Mouse (Mus musculus) embryonic facial prominence, embryonic 10.5 days (tissue): Measurements from ENCODE around the gene Rilp. TPM values are rescaled to one million over a fixed set of nuclear protein-coding genes. Genes with fewer than 3 reads are reported as not detected.

ENCODE experiments used
- DNase-seq: peaks from one replicate; pipeline ENCODE4 v3.0.0-alpha.2; 2017; ENCODE audit warnings: low spot score
- H3K27ac ChIP-seq: fragments of 300-500 bp; sonication (generic); replicated peaks from 2 replicates; pipeline ENCODE4 v1.5.1; 2016; ENCODE audit warnings: mild to moderate bottlenecking
- H3K27me3 ChIP-seq: fragments of 300-500 bp; sonication (generic); replicated peaks from 2 replicates; pipeline ENCODE4 v1.6.1; 2016; ENCODE audit warnings: low read depth, mild to moderate bottlenecking; ENCODE audit not compliant: poor library complexity, severe bottlenecking
- H3K36me3 ChIP-seq: fragments of 300-500 bp; sonication (generic); replicated peaks from 2 replicates; pipeline ENCODE4 v1.6.1; 2016; ENCODE audit warnings: mild to moderate bottlenecking, moderate library complexity
- H3K4me1 ChIP-seq: fragments of 300-500 bp; sonication (generic); 2 replicates; pipeline ENCODE4 v1.6.1; 2016
- H3K4me3 ChIP-seq: fragments of 300-500 bp; sonication (generic); 2 replicates; pipeline ENCODE4 v1.5.1; 2016; ENCODE audit warnings: mild to moderate bottlenecking, moderate library complexity
- H3K9me3 ChIP-seq: fragments of 300-500 bp; sonication (generic); 2 replicates; pipeline ENCODE4 v1.6.1; 2016; ENCODE audit warnings: mild to moderate bottlenecking
- WGBS: fragments of 180-500 bp; shearing (Covaris S2); methylation state at CpG from one replicate; pipeline ENCODE4 v1.1.7; 2016; 5-methylcytosine and 5-hydroxymethylcytosine counted together
- polyA plus RNA-seq: library from polyadenylated mRNA; unstranded; fragments of >200 nt; fragmentation: Nextera tagmentation; extraction: Ambion mirVana; gene quantifications from 2 replicates; pipeline ENCODE4 v1.2.1, GENCODE M21; 2016

The Rilp gene
- polyA plus RNA-seq, 1 experiment from 2014 or later = 0.17 TPM

- Histone ChIP-seq H3K9me3 (no peaks in the 10 kb centered on the region), H3K27ac (no peak overlapping the region), H3K27me3 (no peaks in the 10 kb centered on the region), H3K36me3 (peaks cover 78% of the 10 kb centered on the region), H3K4me1 (peaks cover 32% of the 10 kb centered on the region), H3K4me3 (no peak overlapping the region)
- 70% methylated on average over 8 of the region's 8 CpGs for WGBS
- DNase-seq = no peak
Observed at GRCm38 (mm10) chr11:75508904-75509303, 990 bp upstream of the Rilp start.

GRCm38 (mm10) chr11:75510627-75510993 is 716 bp downstream of the Rilp start:
- WGBS = 3% methylated on average over 24 of the region's 24 CpGs
- H3K9me3 ChIP-seq = no peaks in the 10 kb centered on the region
- DNase-seq = peak; percentile 94
- H3K4me1 ChIP-seq = peaks cover 34% of the 10 kb centered on the region
- H3K27ac ChIP-seq = peak overlapping the region; percentile 74
- H3K27me3 ChIP-seq = no peaks in the 10 kb centered on the region
- peaks cover 64% of the 10 kb centered on the region for H3K36me3 ChIP-seq
- H3K4me3 ChIP-seq = peak overlapping the region; percentile 67

- no peak for DNase-seq
- no peaks in the 10 kb centered on the region for H3K27me3 ChIP-seq
- peaks cover 58% of the 10 kb centered on the region for H3K36me3 ChIP-seq
- peaks cover 34% of the 10 kb centered on the region for H3K4me1 ChIP-seq
- H3K9me3 ChIP-seq = no peaks in the 10 kb centered on the region
- 89% methylated on average over 6 of the region's 6 CpGs for WGBS
- no peak overlapping the region for H3K4me3 ChIP-seq
- no peak overlapping the region for H3K27ac ChIP-seq
Observed at GRCm38 (mm10) chr11:75511213-75511612, 1.3 kb downstream of the Rilp start.

GRCm38 (mm10) chr11:75512301-75513018 is 2.6 kb downstream of the Rilp start:
- Histone ChIP-seq H3K9me3 (no peaks in the 10 kb centered on the region), H3K36me3 (peaks cover 45% of the 10 kb centered on the region), H3K4me1 (peaks cover 34% of the 10 kb centered on the region), H3K27ac (no peak overlapping the region), H3K4me3 (0 out of 2 replicates have a peak overlapping the region, but pooled peaks have one; percentile 2), H3K27me3 (no peaks in the 10 kb centered on the region)
- WGBS = 78% methylated on average over 9 of the region's 9 CpGs
- DNase-seq = no peak

GRCm38 (mm10) chr11:75513336-75513735 is 3.4 kb downstream of the Rilp start, which contains the start of gene Scarf1:
Scarf1 (plus strand) TSS chr11:75513540.
- WGBS = 55% methylated on average over 8 of the region's 8 CpGs
- Histone ChIP-seq H3K4me1 (peaks cover 32% of the 10 kb centered on the region), H3K4me3 (peak within 1 kb of the TSS; percentile 2; the same call in 1 of the 2 replicates), H3K9me3 (no peaks in the 10 kb centered on the region), H3K36me3 (peaks cover 37% of the 10 kb centered on the region), H3K27me3 (no peaks in the 10 kb centered on the region), H3K27ac (peak within 1 kb of the TSS; percentile 2; the same call in 1 of the 2 replicates)
- no peak for DNase-seq

GRCm38 (mm10) chr11:75515186-75515585 is 5.3 kb downstream of the Rilp start:
- WGBS = 93% methylated on average over 25 of the region's 25 CpGs
- no peak for DNase-seq

GRCm38 (mm10) chr11:75519834-75520633 is 10.1 kb downstream of the Rilp start:
- Histone ChIP-seq H3K9me3 (no peaks in the 10 kb centered on the region), H3K27me3 (no peaks in the 10 kb centered on the region), H3K36me3 (0 out of 2 replicates have a peak, but pooled peaks cover 3% of the 10 kb centered on the region), H3K27ac (no peak overlapping the region), H3K4me3 (no peak overlapping the region), H3K4me1 (no peaks in the 10 kb centered on the region)
- WGBS = 81% methylated on average over 15 of the region's 15 CpGs
- DNase-seq = no peak

More at GRCm38 (mm10) chr11:75515186-75515585, 5.3 kb downstream of the Rilp start:
- H3K4me3 ChIP-seq = no peak overlapping the region
- H3K36me3 ChIP-seq = peaks cover 21% of the 10 kb centered on the region
- no peaks in the 10 kb centered on the region for H3K27me3 ChIP-seq
- H3K4me1 ChIP-seq = peaks cover 14% of the 10 kb centered on the region
- H3K9me3 ChIP-seq = no peaks in the 10 kb centered on the region
- H3K27ac ChIP-seq = no peak overlapping the region

GRCm38 (mm10) chr11:75521609-75522008 is 11.7 kb downstream of the Rilp start:
- H3K9me3 ChIP-seq = no peaks in the 10 kb centered on the region
- no peaks in the 10 kb centered on the region for H3K27me3 ChIP-seq
- no peak for DNase-seq
- H3K4me3 ChIP-seq = no peak overlapping the region
- H3K36me3 ChIP-seq = no peaks in the 10 kb centered on the region
- 86% methylated on average over 4 of the region's 4 CpGs for WGBS
- no peaks in the 10 kb centered on the region for H3K4me1 ChIP-seq
- no peak overlapping the region for H3K27ac ChIP-seq

GRCm38 (mm10) chr11:75522793-75523192 is 12.9 kb downstream of the Rilp start:
- no peaks in the 10 kb centered on the region for H3K4me1 ChIP-seq

GRCm38 (mm10) chr11:75525531-75526125 is 15.7 kb downstream of the Rilp start:
- H3K4me1 ChIP-seq = no peaks in the 10 kb centered on the region
- H3K9me3 ChIP-seq = no peaks in the 10 kb centered on the region
- DNase-seq = no peak
- no peaks in the 10 kb centered on the region for H3K27me3 ChIP-seq
- no peak overlapping the region for H3K4me3 ChIP-seq
- WGBS = 83% methylated on average over 15 of the region's 15 CpGs
- H3K27ac ChIP-seq = no peak overlapping the region
- H3K36me3 ChIP-seq = no peaks in the 10 kb centered on the region

More at GRCm38 (mm10) chr11:75522793-75523192, 12.9 kb downstream of the Rilp start:
- H3K27me3 ChIP-seq = no peaks in the 10 kb centered on the region
- 87% methylated on average over 2 of the region's 2 CpGs for WGBS
- no peak overlapping the region for H3K4me3 ChIP-seq
- H3K27ac ChIP-seq = no peak overlapping the region
- H3K36me3 ChIP-seq = no peaks in the 10 kb centered on the region
- H3K9me3 ChIP-seq = no peaks in the 10 kb centered on the region
- DNase-seq = no peak

GRCm38 (mm10) chr11:75526943-75527342 is 17.0 kb downstream of the Rilp start:
- Histone ChIP-seq H3K4me3 (no peak overlapping the region), H3K36me3 (no peaks in the 10 kb centered on the region), H3K4me1 (peaks cover 5% of the 10 kb centered on the region), H3K9me3 (no peaks in the 10 kb centered on the region), H3K27ac (no peak overlapping the region), H3K27me3 (no peaks in the 10 kb centered on the region)
- no peak for DNase-seq
- 90% methylated on average over 6 of the region's 6 CpGs for WGBS

GRCm38 (mm10) chr11:75529771-75530170 is 19.9 kb downstream of the Rilp start:
- H3K27ac ChIP-seq = no peak overlapping the region
- peaks cover 15% of the 10 kb centered on the region for H3K4me1 ChIP-seq
- 53% methylated on average over 4 of the region's 4 CpGs for WGBS
- H3K27me3 ChIP-seq = peaks cover 12% of the 10 kb centered on the region; the same call in 1 of the 2 replicates
- no peak overlapping the region for H3K4me3 ChIP-seq
- no peak for DNase-seq
- H3K9me3 ChIP-seq = no peaks in the 10 kb centered on the region
- no peaks in the 10 kb centered on the region for H3K36me3 ChIP-seq
